11 mouse cellular contexts compared by ENCODE assay signal in genomic region chr1:160025146-160025894, GRCm38 (mm10). TPM values are rescaled to one million over a fixed set of nuclear protein-coding genes. Genes with fewer than 3 reads are reported as not detected.
DNase-seq lines count a peak whose midpoint lies in the region; ATAC-seq lines count a peak whose summit lies in the region.
"Had no signal": no experiment of that assay in that cellular context is flagged by ENCODE, and none has a peak within 500 bp of the region (broad histone marks: within the 10 kb centered on the region; RNA-seq: fewer than 3 reads in every experiment).

No protein-coding gene starts in this region.

- H3K4me3 ChIP-seq in heart, embryonic 16.5 days (ENCODE audit: low read length): no peak overlapping the region
- H3K4me3 ChIP-seq in hindbrain, embryonic 10.5 days: no peak overlapping the region

- peak overlapping the region; percentile 26; the same call in 1 of the 2 replicates for H3K4me2 ChIP-seq in heart, embryonic 16.5 days (ENCODE audit: low read depth, low read length)
- H3K4me2 ChIP-seq: lung, embryonic 14.5 days had no signal

- no peak for DNase-seq in heart, adult 18-20 months
- peak; percentile 42 for DNase-seq in CD4-positive, CD25-positive, alpha-beta regulatory T cell, adult 2 months (ENCODE audit: low read depth, low spot score)
- peak; percentile 56 for DNase-seq in naive thymus-derived CD4-positive, alpha-beta T cell, adult 2 months (ENCODE audit: low read depth)
- no peak for DNase-seq in hindbrain, embryonic 10.5 days (ENCODE audit: low spot score)
- DNase-seq in kidney, adult 18-20 months: no peak
- no peak for DNase-seq in embryo, embryonic 10.5 days (ENCODE audit: low spot score)
- DNase-seq: gastrocnemius, postnatal 10 days; kidney, postnatal 14 days; lung, embryonic 14.5 days had no signal

- no peaks in the 10 kb centered on the region for H3K27me3 ChIP-seq in heart, embryonic 16.5 days (ENCODE audit: control insufficient read depth, insufficient read depth, low read length)
- no peaks in the 10 kb centered on the region for H3K27me3 ChIP-seq in hindbrain, embryonic 10.5 days (ENCODE audit: insufficient read depth, poor library complexity, severe bottlenecking)

- WGBS in heart, embryonic 16.5 days: 53% methylated on average over 11 of the region's 11 CpGs
- WGBS in hindbrain, embryonic 10.5 days: 79% methylated on average over 11 of the region's 11 CpGs

- no peak for ATAC-seq in heart, embryonic 16.5 days (replicated peaks; ENCODE audit: extremely low read depth, insufficient read depth, low FRiP score)
- peak; percentile 2 for ATAC-seq in inflammation-experienced regulatory T-cells, adult 6 months

- no peaks in the 10 kb centered on the region; the same call in 1 of the 2 replicates for H3K4me1 ChIP-seq in heart, embryonic 16.5 days (ENCODE audit: control insufficient read depth, insufficient read depth, low read length)
- no peaks in the 10 kb centered on the region for H3K4me1 ChIP-seq in hindbrain, embryonic 10.5 days (replicated peaks)

- no peak overlapping the region for H3K9ac ChIP-seq in heart, embryonic 16.5 days (ENCODE audit: low read length)
- H3K9ac ChIP-seq: lung, embryonic 14.5 days had no signal

- H3K36me3 ChIP-seq in heart, embryonic 16.5 days (ENCODE audit: control insufficient read depth, insufficient read depth): no peaks in the 10 kb centered on the region
- no peaks in the 10 kb centered on the region for H3K36me3 ChIP-seq in hindbrain, embryonic 10.5 days

- no peaks in the 10 kb centered on the region; the same call in 1 of the 2 replicates for H3K9me3 ChIP-seq in heart, embryonic 16.5 days (replicated peaks; ENCODE audit: control insufficient read depth, low read length)
- no peaks in the 10 kb centered on the region for H3K9me3 ChIP-seq in hindbrain, embryonic 10.5 days

- H3K27ac ChIP-seq in heart, embryonic 16.5 days (ENCODE audit: low read length): peak overlapping the region; percentile 42; the same call in 1 of the 2 replicates
- H3K27ac ChIP-seq in hindbrain, embryonic 10.5 days: no peak overlapping the region

RNA-seq across cellular contexts. Expression of gene 4930523C07Rik, which starts 18.9 kb away (rescaled TPM):
- 19.0 and 21.9 TPM in 2 replicates for polyA plus RNA-seq in heart, embryonic 16.5 days (2015; fragmentation: Nextera tagmentation; extraction: Ambion mirVana)
- 10 to 100 TPM; 21.4 to 23.6 TPM for total RNA-seq in heart, adult 18-20 months (2021)
- polyA plus RNA-seq in inflammation-experienced regulatory T-cells, adult 6 months (2017; shearing (Covaris generic)): 100 to 1,000 TPM; 146 to 245 (median 156) TPM
- polyA plus RNA-seq in hindbrain, embryonic 10.5 days (2016; fragmentation: Nextera tagmentation; extraction: Ambion mirVana): 1.7 and 2.9 TPM in 2 replicates

Comparison
In these comparisons a context has a peak if more than half of its experiments do, and no peak if none do; other contexts are left out.
1. DNase-seq: peak in CD4-positive, CD25-positive, alpha-beta regulatory T cell, adult 2 months (single experiment) and naive thymus-derived CD4-positive, alpha-beta T cell, adult 2 months (single experiment); none in heart, adult 18-20 months (0 of 2), hindbrain, embryonic 10.5 days (single experiment), kidney, adult 18-20 months (single experiment) and embryo, embryonic 10.5 days (single experiment).